Comparison of ENCODE assay signal across 9 mouse cellular contexts in genomic region chr7:110163024-110163423, GRCm38 (mm10). TPM values are rescaled to one million over a fixed set of nuclear protein-coding genes. Genes with fewer than 3 reads are reported as not detected.
DNase-seq lines count a peak whose midpoint lies in the region; ATAC-seq and TF ChIP-seq lines count a peak whose summit lies in the region.
"Had no signal": no experiment of that assay in that cellular context is flagged by ENCODE, and none has a peak within 500 bp of the region (broad histone marks: within the 10 kb centered on the region; RNA-seq: fewer than 3 reads in every experiment).

No protein-coding gene starts in this region.

- H3K27me3 ChIP-seq in heart, embryonic 15.5 days, result no peaks in the 10 kb centered on the region
- H3K27me3 ChIP-seq in liver, embryonic 15.5 days, result no peaks in the 10 kb centered on the region

- no peak overlapping the region for H3K4me3 ChIP-seq in heart, embryonic 15.5 days
- no peak overlapping the region for H3K4me3 ChIP-seq in lung, adult 2 months (replicated peaks; ENCODE audit: extremely low read depth, low read depth, low read length)
- H3K4me3 ChIP-seq in liver, embryonic 15.5 days (replicated peaks), result no peak overlapping the region

- 90% methylated on average over 6 of the region's 6 CpGs for WGBS in heart, embryonic 15.5 days
- 91% methylated on average over 6 of the region's 6 CpGs for WGBS in lung, adult 2 months
- WGBS in liver, embryonic 15.5 days (ENCODE audit: insufficient replicate concordance), result 88% methylated on average over 6 of the region's 6 CpGs

- DNase-seq in heart, adult 18-20 months, result no peak
- DNase-seq in lung, adult 2 months, result no peak
- no peak for DNase-seq in lung, adult 18-20 months
- DNase-seq in R1 (ENCODE audit: low read depth, low spot score), result peak; percentile 80
- DNase-seq in adrenal gland, postnatal 14 days, result no peak
- no peak for DNase-seq in Muller cell, postnatal 12 days (ENCODE audit: inconsistent ontology term)
- DNase-seq: right cerebral cortex, postnatal 4 days had no signal

- H3K4me1 ChIP-seq in heart, embryonic 15.5 days (replicated peaks), result peaks cover 8% of the 10 kb centered on the region
- no peaks in the 10 kb centered on the region; the same call in 1 of the 2 replicates for H3K4me1 ChIP-seq in lung, adult 2 months (ENCODE audit: control insufficient read depth, insufficient read depth, low read length)
- H3K4me1 ChIP-seq in liver, embryonic 15.5 days (replicated peaks), result peaks cover 18% of the 10 kb centered on the region

- H3K27ac ChIP-seq in heart, embryonic 15.5 days, result peak overlapping the region; percentile 0; the same call in 1 of the 2 replicates
- 0 out of 2 replicates have a peak overlapping the region, but pooled peaks have one; percentile 33 for H3K27ac ChIP-seq in liver, embryonic 15.5 days (replicated peaks)

- no peak overlapping the region for H3K4me2 ChIP-seq in heart, embryonic 15.5 days
- H3K4me2 ChIP-seq in liver, embryonic 15.5 days, result no peak overlapping the region

- H3K36me3 ChIP-seq in heart, embryonic 15.5 days, result no peaks in the 10 kb centered on the region
- no peaks in the 10 kb centered on the region for H3K36me3 ChIP-seq in liver, embryonic 15.5 days (replicated peaks)

- TF ChIP-seq CTCF in lung, adult 2 months (IDR thresholded peaks at IDR 0.05; ENCODE audit: insufficient read depth, low read length), result 0 out of 2 replicates have a peak, but pooled peaks have one; percentile 7

- no peak overlapping the region for H3K9ac ChIP-seq in heart, embryonic 15.5 days
- no peak overlapping the region for H3K9ac ChIP-seq in liver, embryonic 15.5 days

- no peak for TF ChIP-seq POLR2A in lung, adult 2 months (IDR thresholded peaks at IDR 0.05; ENCODE audit: borderline replicate concordance, extremely low read depth, low read depth, low read length)

- no peaks in the 10 kb centered on the region for H3K9me3 ChIP-seq in heart, embryonic 15.5 days (replicated peaks)
- no peaks in the 10 kb centered on the region for H3K9me3 ChIP-seq in liver, embryonic 15.5 days (replicated peaks)

- ATAC-seq in heart, embryonic 15.5 days (replicated peaks; ENCODE audit: insufficient number of reproducible peaks, insufficient read depth, low FRiP score, low read depth), result no peak
- no peak for ATAC-seq in liver, embryonic 15.5 days (ENCODE audit: insufficient read depth)

RNA-seq across cellular contexts. Expression of gene Wee1, which starts 41.2 kb away (rescaled TPM):
- 22.5 and 25.5 TPM in 2 replicates for polyA plus RNA-seq in heart, embryonic 15.5 days (2015; fragmentation: Nextera tagmentation; extraction: Ambion mirVana)
- 10 to 100 TPM in 1 of 2 experiments, 1 to 10 TPM in 1; 9.2 to 11.3 TPM for total RNA-seq in heart, adult 18-20 months (2021)
- polyA plus RNA-seq in lung, adult 2 months (2012; rRNA removed), result 2.9 and 5.9 TPM in 2 replicates
- 9.0 and 9.1 TPM in 2 replicates for polyA plus RNA-seq in liver, embryonic 15.5 days (2015; fragmentation: Nextera tagmentation; extraction: Ambion mirVana)
- 13.8 and 15.3 TPM in 2 replicates for total RNA-seq in adrenal gland, postnatal 14 days (2021)

RNA-seq across cellular contexts. Expression of gene Swap70, which starts 58.5 kb away (rescaled TPM):
- polyA plus RNA-seq in heart, embryonic 15.5 days (2015; fragmentation: Nextera tagmentation; extraction: Ambion mirVana), result 18.6 and 24.0 TPM in 2 replicates
- 10 to 100 TPM; 10.8 to 14.7 TPM for total RNA-seq in heart, adult 18-20 months (2021)
- polyA plus RNA-seq in lung, adult 2 months (2012; rRNA removed), result 38.2 and 39.7 TPM in 2 replicates
- polyA plus RNA-seq in liver, embryonic 15.5 days (2015; fragmentation: Nextera tagmentation; extraction: Ambion mirVana), result 7.8 and 9.0 TPM in 2 replicates
- 17.2 and 28.1 TPM in 2 replicates for total RNA-seq in adrenal gland, postnatal 14 days (2021)
